Mouse (Mus musculus) intestine, embryonic 16.5 days (tissue): Measurements from ENCODE around the gene Prss56. TPM values are rescaled to one million over a fixed set of nuclear protein-coding genes. Genes with fewer than 3 reads are reported as not detected.

Source experiments
- ATAC-seq: fragments of 200-750 bp; cut with Nextera tagmentation; 2 replicates; pipeline ENCODE4 v1.8.0; 2017; ENCODE audit warnings: moderate TSS enrichment, moderate library complexity
- H3K27ac ChIP-seq: fragments of 300-500 bp; sonication (generic); 2 replicates; pipeline ENCODE4 v1.5.1; 2014; ENCODE audit warnings: mild to moderate bottlenecking, low read length
- H3K27me3 ChIP-seq: fragments of 300-500 bp; sonication (generic); replicated peaks from 2 replicates; pipeline ENCODE4 v1.6.1; 2014; ENCODE audit warnings: low read length, control low read depth, mixed read lengths; ENCODE audit not compliant: control insufficient read depth, insufficient read depth
- H3K36me3 ChIP-seq: fragments of 300-500 bp; sonication (generic); 2 replicates; pipeline ENCODE4 v1.6.1; 2014; ENCODE audit warnings: low read length, control low read depth; ENCODE audit not compliant: control insufficient read depth, insufficient read depth
- H3K4me1 ChIP-seq: fragments of 300-500 bp; sonication (generic); 2 replicates; pipeline ENCODE4 v1.6.1; 2014; ENCODE audit warnings: low read length, control low read depth, mixed read lengths; ENCODE audit not compliant: control insufficient read depth, insufficient read depth
- H3K4me2 ChIP-seq: fragments of 300-500 bp; sonication (generic); 2 replicates; pipeline ENCODE4 v1.6.1; 2014; ENCODE audit warnings: low read depth, low read length, control low read depth
- H3K4me3 ChIP-seq: fragments of 300-500 bp; sonication (generic); 2 replicates; pipeline ENCODE4 v1.5.1; 2014; ENCODE audit warnings: mild to moderate bottlenecking, low read length
- H3K9ac ChIP-seq: fragments of 300-500 bp; sonication (generic); 2 replicates; pipeline ENCODE4 v1.6.1; 2014; ENCODE audit warnings: low read depth, low read length
- H3K9me3 ChIP-seq: fragments of 300-500 bp; sonication (generic); 2 replicates; pipeline ENCODE4 v1.6.1; 2016; ENCODE audit warnings: low read length, control low read depth; ENCODE audit not compliant: control insufficient read depth
- WGBS: fragments of 180-500 bp; shearing (Covaris S2); extraction: QIAGEN DNeasy Blood & Tissue Kit; methylation state at CpG from one replicate; pipeline ENCODE4 v1.1.7; 2014; 5-methylcytosine and 5-hydroxymethylcytosine counted together
- polyA plus RNA-seq: library from polyadenylated mRNA; unstranded; fragments of >200 nt; fragmentation: Nextera tagmentation; extraction: Ambion mirVana; gene quantifications from 2 replicates; pipeline ENCODE4 v1.2.1, GENCODE M21; 2015

Gene Prss56
- polyA plus RNA-seq, 1 experiment from 2014 or later: not detected

GRCm38 (mm10) chr1:87180896-87181295, 2.2 kb upstream of the Prss56 start:
- H3K4me3 ChIP-seq: no peak overlapping the region
- 50% methylated on average over 5 of the region's 5 CpGs for WGBS
- H3K4me2 ChIP-seq: no peak overlapping the region
- ATAC-seq: no peak
- H3K36me3 ChIP-seq: no peaks in the 10 kb centered on the region
- H3K4me1 ChIP-seq: peaks cover 11% of the 10 kb centered on the region; the same call in 1 of the 2 replicates
- no peak overlapping the region for H3K27ac ChIP-seq
- H3K9me3 ChIP-seq: no peaks in the 10 kb centered on the region
- H3K9ac ChIP-seq: no peak overlapping the region
- H3K27me3 ChIP-seq: peaks cover 33% of the 10 kb centered on the region

- peaks cover 46% of the 10 kb centered on the region for H3K27me3 ChIP-seq
- H3K9ac ChIP-seq: no peak overlapping the region
- H3K9me3 ChIP-seq: no peaks in the 10 kb centered on the region
- ATAC-seq: peak; percentile 7; the same call in 1 of the 2 replicates
- H3K4me3 ChIP-seq: no peak overlapping the region
- WGBS: 31% methylated on average over 15 of the region's 15 CpGs
- H3K36me3 ChIP-seq: no peaks in the 10 kb centered on the region
- peaks cover 15% of the 10 kb centered on the region; the same call in 1 of the 2 replicates for H3K4me1 ChIP-seq
- 0 out of 2 replicates have a peak overlapping the region, but pooled peaks have one; percentile 9 for H3K4me2 ChIP-seq
- no peak overlapping the region for H3K27ac ChIP-seq
Observed at GRCm38 (mm10) chr1:87183998-87184750, 1.1 kb downstream of the Prss56 start.

- Histone ChIP-seq H3K4me3 (no peak overlapping the region), H3K4me2 (peak overlapping the region; percentile 9; the same call in 1 of the 2 replicates), H3K4me1 (peaks cover 15% of the 10 kb centered on the region; the same call in 1 of the 2 replicates), H3K9me3 (no peaks in the 10 kb centered on the region), H3K27ac (no peak overlapping the region), H3K36me3 (no peaks in the 10 kb centered on the region), H3K27me3 (peaks cover 48% of the 10 kb centered on the region), H3K9ac (no peak overlapping the region)
- peak; percentile 61 for ATAC-seq
- WGBS: 14% methylated on average over 20 of the region's 20 CpGs
Observed at GRCm38 (mm10) chr1:87184751-87185139, 1.6 kb downstream of the Prss56 start.

GRCm38 (mm10) chr1:87185526-87185925, 2.4 kb downstream of the Prss56 start:
- H3K4me1 ChIP-seq: peaks cover 15% of the 10 kb centered on the region; the same call in 1 of the 2 replicates
- no peak overlapping the region for H3K4me3 ChIP-seq
- peaks cover 46% of the 10 kb centered on the region for H3K27me3 ChIP-seq
- WGBS: 17% methylated on average over 13 of the region's 13 CpGs
- no peaks in the 10 kb centered on the region for H3K9me3 ChIP-seq
- 0 out of 2 replicates have a peak, but pooled peaks have one; percentile 6 for ATAC-seq
- no peak overlapping the region for H3K9ac ChIP-seq
- H3K36me3 ChIP-seq: no peaks in the 10 kb centered on the region
- H3K4me2 ChIP-seq: no peak overlapping the region
- no peak overlapping the region for H3K27ac ChIP-seq

GRCm38 (mm10) chr1:87186261-87187036, 3.3 kb downstream of the Prss56 start:
- Histone ChIP-seq H3K27ac (no peak overlapping the region), H3K9me3 (no peaks in the 10 kb centered on the region), H3K36me3 (no peaks in the 10 kb centered on the region), H3K4me1 (peaks cover 15% of the 10 kb centered on the region; the same call in 1 of the 2 replicates), H3K27me3 (peaks cover 44% of the 10 kb centered on the region), H3K4me3 (peak overlapping the region; percentile 63), H3K4me2 (peak overlapping the region; percentile 95), H3K9ac (peak overlapping the region; percentile 69)
- peak; percentile 57 for ATAC-seq
- WGBS: 1% methylated on average over 54 of the region's 54 CpGs

GRCm38 (mm10) chr1:87187037-87187355, 3.9 kb downstream of the Prss56 start:
- Histone ChIP-seq H3K9ac (peak overlapping the region; percentile 69), H3K9me3 (no peaks in the 10 kb centered on the region), H3K4me2 (peak overlapping the region; percentile 95), H3K4me3 (peak overlapping the region; percentile 63), H3K4me1 (peaks cover 15% of the 10 kb centered on the region; the same call in 1 of the 2 replicates), H3K27ac (no peak overlapping the region), H3K36me3 (no peaks in the 10 kb centered on the region), H3K27me3 (peaks cover 44% of the 10 kb centered on the region)
- WGBS: 0% methylated on average over 15 of the region's 15 CpGs
- ATAC-seq: peak; percentile 36

- Histone ChIP-seq H3K4me2 (no peak within 1 kb of the TSS), H3K9me3 (no peaks in the 10 kb centered on the region), H3K4me1 (peaks cover 8% of the 10 kb centered on the region; the same call in 1 of the 2 replicates), H3K4me3 (no peak within 1 kb of the TSS), H3K27me3 (peaks cover 20% of the 10 kb centered on the region), H3K36me3 (no peaks in the 10 kb centered on the region), H3K27ac (no peak within 1 kb of the TSS), H3K9ac (no peak within 1 kb of the TSS)
- WGBS: 31% methylated on average over 4 of the region's 4 CpGs
- no peak for ATAC-seq
Observed at GRCm38 (mm10) chr1:87190429-87190828, 7.3 kb downstream of the Prss56 start, which contains the start of gene Chrnd. Gene Chrnd (plus strand): TSS chr1:87190607.

- Histone ChIP-seq H3K27ac (no peak overlapping the region), H3K9ac (no peak overlapping the region), H3K36me3 (no peaks in the 10 kb centered on the region), H3K4me3 (no peak overlapping the region), H3K27me3 (no peaks in the 10 kb centered on the region), H3K4me1 (no peaks in the 10 kb centered on the region), H3K4me2 (no peak overlapping the region), H3K9me3 (no peaks in the 10 kb centered on the region)
- ATAC-seq: no peak
- 75% methylated on average over 9 of the region's 9 CpGs for WGBS
Observed at GRCm38 (mm10) chr1:87197296-87197695, 14.2 kb downstream of the Prss56 start.
